Mouse (Mus musculus): ENCODE data around the gene Cks1brt.
"Not testable (repeated sequence)": the region's sequence is repeated elsewhere in the genome, so short reads cannot be mapped to it uniquely, and the experiment has no call there.

The Cks1brt gene

DNA sequence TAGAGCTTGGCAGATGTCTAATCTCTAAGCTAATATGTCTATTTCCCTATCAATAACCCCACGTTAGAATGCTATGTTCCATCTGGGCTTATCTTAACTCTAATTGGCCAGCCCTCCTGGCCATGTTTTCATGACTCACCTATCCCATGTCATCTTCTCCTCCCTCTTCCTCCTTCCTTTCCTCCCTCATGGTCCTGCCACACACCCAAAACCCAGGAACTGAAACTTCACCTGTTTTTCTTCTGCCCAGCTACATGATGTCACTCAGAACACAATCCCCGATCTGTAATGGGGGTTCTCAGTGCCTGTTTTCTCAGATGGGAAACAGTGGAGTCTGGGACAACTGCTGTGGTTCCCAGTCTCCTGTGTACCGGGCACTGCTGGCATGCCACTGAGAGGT is at the start of gene Cks1brt:
Gene Cks1brt, plus strand, starts transcription at position 301 of the 400 bp plus-strand sequence.
- no peak for DNase-seq (ENCODE audit: low read depth)

DNA sequence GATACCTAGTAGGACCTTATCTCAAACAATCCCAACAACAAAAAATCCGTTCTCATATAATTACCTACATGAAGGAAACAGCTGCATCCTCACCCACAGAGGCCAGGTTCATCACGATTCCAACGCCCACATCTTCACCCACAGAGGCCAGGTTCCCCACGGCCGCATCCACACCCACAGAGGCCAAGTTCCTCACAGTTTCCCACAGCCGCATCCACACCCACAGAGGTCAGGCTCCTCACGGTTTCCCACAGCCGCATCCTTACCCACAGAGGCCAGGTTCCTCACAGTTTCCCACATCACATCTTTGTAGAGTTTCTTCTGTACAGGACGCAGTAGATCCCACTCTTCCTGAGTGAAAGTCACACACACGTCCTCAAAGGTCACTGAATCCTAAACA is 38.5 kb upstream of the Cks1brt start:
- no peak for DNase-seq (ENCODE audit: low read depth)

DNA sequence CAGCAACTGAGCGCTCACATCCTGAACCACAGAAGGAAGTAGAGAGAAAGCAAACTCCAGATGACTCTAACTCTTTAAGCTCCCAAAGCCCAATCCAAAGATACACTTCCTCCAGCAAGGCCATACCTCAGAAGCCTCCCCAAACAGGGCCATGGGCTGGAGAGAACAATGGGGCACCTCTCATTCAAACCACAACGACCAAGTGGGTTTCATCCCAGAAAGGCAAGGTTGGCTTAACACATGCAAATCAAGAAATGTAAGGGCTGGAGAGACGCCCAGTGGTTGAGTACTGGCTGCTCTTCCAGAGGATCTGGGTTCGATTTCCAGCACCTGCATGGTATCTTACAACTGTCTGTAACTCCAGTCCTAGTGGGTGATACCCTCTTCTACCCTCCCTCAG is 36.2 kb upstream of the Cks1brt start:
- no peak for DNase-seq (ENCODE audit: low read depth)

DNA sequence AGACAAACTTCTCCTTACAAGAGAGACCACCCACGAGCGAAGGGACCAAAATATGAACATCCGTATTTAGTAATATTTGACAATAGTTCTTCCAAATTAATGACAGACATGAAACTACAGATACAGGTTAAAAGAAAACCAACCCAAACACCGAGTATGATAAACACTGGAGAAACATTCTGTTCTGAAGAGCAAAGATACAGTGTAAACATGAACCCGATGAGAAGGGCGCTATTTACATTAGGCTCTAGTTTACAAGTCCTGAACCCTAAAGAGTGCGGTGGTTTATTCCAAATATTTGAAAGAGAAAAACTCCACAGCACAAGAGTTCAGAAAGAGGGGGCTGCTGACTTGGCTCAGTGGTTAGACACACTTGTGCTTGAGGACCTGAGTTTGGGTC is 34.7 kb upstream of the Cks1brt start:
- DNase-seq (ENCODE audit: low read depth), result no peak

DNA sequence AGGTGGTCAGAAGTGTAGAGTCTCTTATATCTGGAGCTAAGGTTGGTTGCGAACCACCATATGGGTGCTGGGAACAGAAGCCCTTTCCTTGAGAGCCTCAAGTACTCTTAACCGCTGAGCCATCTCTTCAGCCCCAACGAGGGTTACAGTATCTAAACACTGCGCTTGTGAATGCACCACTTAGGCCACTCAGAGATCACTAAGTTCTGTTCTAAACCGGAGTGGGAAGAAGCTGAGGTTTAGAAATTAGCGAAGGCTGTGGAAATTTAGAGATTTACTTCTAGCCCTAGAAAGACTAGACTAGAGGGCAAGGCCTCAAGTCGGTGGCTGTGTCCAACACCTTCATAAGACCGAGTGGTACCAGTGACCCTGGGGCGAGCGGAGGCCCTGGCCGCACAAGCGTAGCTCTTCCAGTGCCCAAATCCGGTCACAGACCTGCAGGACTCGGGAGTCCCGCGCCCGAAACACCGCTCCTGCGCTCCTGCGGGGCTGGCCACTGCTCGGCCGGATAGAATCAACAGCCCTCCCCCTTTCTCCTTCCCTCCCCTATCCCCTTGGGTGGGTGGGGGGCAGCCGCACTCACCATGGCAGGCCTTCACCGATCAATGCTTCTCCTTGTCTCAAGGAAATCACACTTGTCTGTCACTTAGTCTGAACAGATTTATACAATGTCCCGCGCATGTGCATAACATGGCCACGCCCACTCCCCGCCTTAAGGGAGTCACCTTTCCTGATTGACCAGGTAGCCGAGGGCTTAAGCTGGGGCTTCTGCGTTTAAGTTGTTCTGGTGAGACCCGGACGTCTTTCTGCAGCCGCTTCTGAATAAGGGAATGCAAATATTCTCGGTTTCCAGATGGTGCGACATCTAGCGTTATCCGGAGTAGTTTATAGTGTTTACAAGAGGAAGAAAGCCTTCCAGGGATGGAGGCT is 32.4 kb upstream of the Cks1brt start:
- peak; percentile 79 for DNase-seq (ENCODE audit: low read depth)

DNA sequence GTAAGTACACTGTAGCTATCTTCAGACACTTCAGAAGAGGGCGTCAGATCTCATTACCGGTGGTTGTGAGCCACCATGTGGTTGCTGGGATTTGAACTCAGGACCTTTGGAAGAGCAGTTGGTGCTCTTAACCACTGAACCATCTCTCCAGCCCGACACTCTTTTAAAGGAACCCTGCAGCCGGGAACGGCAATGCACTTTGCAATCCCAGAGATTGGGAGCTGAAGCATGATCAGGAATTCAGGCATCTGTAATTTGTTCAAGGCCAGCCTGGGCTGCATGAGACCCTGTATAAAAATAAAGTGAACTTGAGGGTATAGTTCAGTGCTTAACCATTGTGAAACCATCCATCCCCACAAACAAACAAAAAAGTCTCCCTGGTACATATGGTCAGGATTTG is 31.5 kb upstream of the Cks1brt start:
- DNase-seq (ENCODE audit: low read depth), result not testable (repeated sequence)

DNA sequence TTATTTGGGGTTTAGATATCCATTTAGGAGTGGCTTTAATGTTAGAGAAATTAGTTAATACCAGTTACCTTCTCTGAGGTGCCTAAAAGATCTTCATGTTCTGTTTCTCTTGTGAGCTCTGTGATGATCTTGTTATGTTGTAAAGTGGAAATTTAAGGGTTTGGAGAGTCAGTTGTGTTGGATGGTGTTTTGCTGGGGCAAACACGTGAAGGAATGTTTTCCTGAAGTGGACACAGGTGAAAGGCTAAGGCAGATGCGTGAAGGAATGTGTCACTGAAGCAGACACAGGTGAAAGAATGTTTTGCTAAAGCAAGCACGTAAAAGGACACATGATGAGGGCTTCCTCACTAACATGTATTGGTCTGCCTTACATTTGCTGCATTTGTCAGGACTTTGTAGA is 28.7 kb upstream of the Cks1brt start, which contains the start of gene Zfp791:
Gene Zfp791, minus strand, starts transcription at position 101 of the 400 bp plus-strand sequence.
- no peak for DNase-seq (ENCODE audit: low read depth)

DNA sequence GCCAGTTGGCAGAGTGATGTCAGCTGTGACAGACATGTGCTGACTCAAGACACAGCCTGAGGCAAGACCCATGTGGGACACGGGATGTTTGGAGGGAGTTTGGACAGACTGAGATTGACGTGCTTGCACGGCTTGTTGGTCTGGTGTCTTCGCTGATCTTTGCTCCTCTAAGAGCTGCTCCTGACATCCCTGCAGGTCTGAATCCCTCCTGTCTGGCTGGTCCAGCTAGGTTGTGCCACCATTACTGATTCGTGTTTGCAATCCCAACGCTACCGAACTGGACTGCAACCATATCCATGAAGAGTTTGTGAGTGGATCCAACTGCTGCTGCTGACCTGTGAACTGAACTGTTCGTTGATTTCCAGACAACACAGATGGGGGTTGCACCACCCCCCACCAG is 28.0 kb upstream of the Cks1brt start:
- DNase-seq (ENCODE audit: low read depth), result no peak

DNA sequence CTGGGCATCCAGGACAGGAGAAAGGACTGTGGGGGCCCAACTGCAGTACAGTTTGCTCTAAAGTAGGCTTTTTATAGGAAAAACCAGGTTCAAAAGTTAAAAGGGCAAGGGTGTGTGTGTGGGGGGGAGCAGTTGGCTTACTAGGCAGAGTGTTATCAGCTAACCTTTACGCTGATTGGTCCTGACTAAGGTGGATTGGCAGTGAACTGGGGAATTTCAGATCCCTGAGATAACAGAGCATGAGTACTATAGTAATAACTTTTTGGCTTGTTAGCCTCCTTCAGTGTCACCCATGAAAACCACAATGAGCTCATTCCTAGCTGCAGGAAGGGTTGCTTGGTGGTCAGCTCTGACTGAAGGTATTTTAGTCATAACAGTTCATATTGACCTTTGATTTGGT is 19.4 kb upstream of the Cks1brt start:
- DNase-seq (ENCODE audit: low read depth), result peak; percentile 72

DNA sequence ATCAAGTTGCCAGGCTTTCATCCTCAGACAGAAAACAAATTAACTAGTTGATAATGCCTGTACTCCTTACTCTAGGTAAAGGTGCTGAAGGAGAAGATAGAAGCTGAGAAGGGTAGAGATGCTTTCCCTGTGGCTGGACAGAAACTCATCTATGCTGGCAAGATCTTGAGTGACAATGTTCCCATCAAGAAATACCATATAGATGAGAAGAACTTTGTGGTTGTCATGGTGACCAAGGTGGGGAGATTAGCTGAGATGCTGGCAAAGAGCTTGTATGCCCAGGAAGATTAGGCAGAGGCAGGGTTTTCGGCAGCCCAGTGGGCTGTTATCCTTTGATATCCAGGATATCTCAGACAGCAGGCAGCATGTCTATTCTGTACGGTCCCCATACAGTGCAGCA is 16.0 kb upstream of the Cks1brt start:
- DNase-seq (ENCODE audit: low read depth), result not testable (repeated sequence)

DNA sequence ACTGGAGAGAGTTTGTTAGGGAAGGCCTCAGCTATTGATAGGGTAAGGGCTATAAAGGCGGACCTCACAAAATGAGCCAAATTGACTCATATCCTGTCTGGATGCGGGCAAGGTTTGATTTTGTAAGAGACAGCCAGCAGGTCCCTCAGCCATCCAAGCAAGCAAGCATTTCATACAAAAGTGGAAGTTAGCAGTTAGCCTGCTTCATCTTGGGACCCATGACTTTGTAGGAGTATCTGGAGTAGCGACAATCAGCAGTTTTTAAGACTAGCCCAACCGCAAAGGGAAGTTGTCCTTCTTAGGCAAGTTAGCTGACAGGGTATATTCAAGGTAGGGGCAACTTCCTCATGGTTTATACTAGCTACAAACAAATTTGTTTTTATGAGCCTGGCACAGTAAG is 9.2 kb upstream of the Cks1brt start:
- peak; percentile 0 for DNase-seq (ENCODE audit: low read depth)

DNA sequence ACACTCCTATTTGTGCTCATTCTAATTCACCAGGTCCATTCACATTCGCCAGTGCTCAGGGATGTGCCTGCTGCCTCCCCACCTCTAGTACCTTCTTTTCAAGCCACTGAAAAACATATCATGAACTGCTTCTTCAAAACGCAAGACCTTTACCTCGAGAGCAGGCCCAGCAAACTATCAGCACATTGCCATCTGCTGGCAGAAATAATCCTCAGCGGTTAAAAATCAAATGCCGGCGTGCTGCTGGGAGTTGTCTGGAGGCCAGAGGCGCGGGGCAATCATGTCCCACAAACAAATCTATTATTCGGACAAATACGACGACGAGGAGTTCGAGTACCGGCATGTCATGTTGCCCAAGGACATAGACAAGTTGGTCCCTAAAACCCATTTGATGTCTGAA is 19.6 kb downstream of the Cks1brt start:
- DNase-seq (ENCODE audit: low read depth), result peak; percentile 75

DNA sequence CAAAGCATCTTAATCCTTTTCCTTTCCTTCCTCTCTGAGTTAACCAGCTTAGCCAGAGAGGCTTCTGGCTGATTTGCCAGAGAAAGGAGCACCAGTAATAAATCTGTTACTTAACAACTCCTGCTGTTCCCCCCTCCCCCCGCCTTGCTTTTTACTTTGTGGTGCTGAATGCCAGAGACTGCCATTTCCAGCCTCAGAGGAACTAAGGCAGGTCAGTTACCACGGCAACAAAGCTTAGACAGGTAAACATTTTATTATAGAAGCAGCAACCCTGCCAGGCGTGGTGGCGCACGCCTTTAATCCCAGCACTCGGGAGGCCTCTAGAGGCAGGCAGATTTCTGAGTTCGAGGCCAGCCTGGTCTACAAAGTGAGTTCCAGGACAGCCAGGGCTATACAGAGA is 24.2 kb downstream of the Cks1brt start:
- DNase-seq (ENCODE audit: low read depth), result peak; percentile 0

DNA sequence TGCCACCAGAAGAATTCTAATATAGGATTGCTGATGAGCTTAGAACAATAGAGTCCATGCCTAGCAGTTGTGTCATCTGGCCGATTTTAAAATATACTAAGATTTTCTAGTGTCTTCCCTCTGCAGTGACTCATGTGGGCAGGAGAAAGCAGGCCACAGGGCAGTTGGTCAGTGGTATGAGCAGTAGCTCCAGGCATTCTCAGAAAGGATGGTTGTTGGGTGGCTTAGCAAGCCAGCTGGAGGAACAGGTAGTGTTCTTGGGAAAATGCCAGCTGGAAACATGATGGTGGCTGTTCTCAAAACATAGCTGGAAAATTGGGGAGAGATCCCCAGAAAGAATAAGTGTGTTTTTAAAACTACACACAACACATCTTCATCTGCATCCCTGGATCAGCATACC is 40.6 kb downstream of the Cks1brt start:
- no peak for DNase-seq (ENCODE audit: low read depth)

DNA sequence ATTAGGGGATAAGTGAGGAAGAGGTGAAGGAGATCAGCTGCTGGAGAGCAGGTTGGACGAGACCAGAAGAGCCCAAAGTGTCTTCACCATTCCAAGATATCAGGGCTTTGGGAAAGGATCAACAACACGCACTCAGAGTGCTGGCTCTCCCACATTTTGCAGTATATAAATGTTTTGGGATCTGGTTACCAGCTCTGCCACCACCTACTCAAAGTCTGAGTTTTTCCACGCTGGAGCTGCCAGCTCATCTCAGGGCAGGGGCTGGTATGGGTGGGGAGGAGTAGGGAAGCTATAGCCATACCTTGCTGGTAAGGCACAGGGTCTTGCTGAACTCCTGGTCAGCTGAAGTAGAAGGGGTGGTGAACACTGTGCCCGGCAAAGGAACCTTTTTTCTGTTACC is 68.5 kb downstream of the Cks1brt start:
- no peak for DNase-seq (ENCODE audit: low read depth)

DNA sequence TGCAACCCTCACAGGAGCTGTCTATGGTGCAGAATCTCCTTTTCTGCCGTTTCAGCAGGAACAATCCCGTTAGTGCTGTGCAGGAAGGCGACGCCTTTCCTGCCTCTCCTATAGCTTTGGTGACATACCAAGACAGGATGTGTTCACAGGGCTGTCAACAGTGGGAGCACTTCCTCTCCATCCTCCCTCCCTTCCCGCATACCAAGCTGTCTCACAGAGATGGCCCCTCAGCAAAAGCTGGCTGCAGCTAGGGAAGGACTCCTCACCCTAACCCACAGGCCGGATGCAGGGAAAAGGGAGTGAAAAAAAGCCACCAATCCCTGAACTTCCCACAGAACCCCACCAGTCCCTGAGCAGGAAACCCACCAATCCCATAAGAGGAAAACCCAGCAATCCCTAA is 69.3 kb downstream of the Cks1brt start:
- peak; percentile 39 for DNase-seq (ENCODE audit: low read depth)

All from NIH3T3 (cell line).